Mouse (Mus musculus) embryonic fibroblast, embryonic 13.5 days (primary cell): ENCODE measurements around the gene 1700030K09Rik.

Source experiments
- CTCF ChIP-seq: IDR thresholded peaks from 2 replicates; pipeline ENCODE4 v1.5.1; 2011; ENCODE audit warnings: mild to moderate bottlenecking, control low read depth, low read length, moderate library complexity, borderline replicate concordance; ENCODE audit not compliant: insufficient read depth
- POLR2A ChIP-seq: IDR thresholded peaks from 2 replicates; pipeline ENCODE4 v1.6.1; 2011; ENCODE audit warnings: low read depth, mild to moderate bottlenecking, control low read depth, low read length, moderate library complexity

GRCm38 (mm10) chr8:72455317-72455716 lies 11.6 kb downstream of the 1700030K09Rik start:
- no peak for TF ChIP-seq POLR2A
- TF ChIP-seq CTCF, result no peak
